Mouse (Mus musculus): ENCODE results near the gene Flcn.
A peak's percentile ranks its signal among the peaks of the same experiment; 100 is the strongest.

Flcn gene

DNA sequence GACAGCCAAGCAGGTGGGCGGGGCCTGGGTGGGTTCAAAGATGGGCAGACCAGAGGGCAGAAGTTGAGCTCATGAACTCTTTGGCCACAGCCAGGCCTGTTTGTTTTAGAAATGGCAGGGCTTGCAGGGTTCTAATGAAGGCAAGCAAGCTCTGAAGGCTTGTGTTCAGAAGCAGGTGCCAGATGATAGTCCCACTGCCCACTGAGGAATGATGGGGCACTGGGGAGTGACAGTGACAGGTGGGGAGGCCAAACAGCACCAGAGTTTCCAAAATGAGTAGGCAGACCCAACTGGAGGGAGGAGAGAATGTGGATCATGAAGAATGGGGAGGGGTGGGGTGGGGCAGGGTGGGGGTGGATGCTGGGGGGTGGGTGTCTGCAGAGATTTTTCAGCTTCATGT, 4.6 kb downstream of the Flcn start:
- no peak for DNase-seq (ENCODE audit: low spot score)

DNA sequence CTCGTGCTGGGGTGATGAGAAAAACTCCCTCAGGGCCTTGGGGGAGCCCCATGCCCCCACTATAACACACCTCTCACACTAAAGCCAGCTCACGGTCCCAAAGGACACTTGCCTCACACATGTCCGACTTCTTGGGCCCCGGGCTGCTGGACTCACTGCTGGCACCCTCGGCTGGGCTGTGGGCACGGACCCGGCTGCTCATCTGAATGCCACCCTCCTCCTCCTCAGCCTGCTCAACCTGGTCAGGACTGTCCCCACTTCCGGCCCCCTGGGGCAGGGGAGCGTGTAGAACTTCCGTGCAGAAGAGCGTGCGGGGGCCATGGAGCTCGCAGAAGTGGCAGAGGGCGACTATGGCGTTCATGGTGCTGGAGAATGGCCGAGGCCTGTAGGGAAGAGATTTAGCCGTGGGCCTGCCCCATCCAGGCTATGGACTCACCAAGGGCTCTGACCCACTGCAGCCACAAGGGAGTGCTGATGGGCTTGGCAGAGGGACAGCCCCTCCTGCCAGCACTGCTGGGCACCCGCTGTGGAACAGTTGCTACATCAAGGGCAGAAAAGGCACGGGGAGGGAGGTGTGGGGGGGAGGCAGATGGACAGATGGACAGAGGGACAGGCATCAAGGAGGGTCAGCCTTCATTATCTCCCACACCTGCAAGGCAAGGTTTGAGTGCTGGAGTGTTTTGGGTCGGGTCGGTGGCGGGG, 5.3 kb downstream of the Flcn start:
- DNase-seq (ENCODE audit: low spot score) = no peak

DNA sequence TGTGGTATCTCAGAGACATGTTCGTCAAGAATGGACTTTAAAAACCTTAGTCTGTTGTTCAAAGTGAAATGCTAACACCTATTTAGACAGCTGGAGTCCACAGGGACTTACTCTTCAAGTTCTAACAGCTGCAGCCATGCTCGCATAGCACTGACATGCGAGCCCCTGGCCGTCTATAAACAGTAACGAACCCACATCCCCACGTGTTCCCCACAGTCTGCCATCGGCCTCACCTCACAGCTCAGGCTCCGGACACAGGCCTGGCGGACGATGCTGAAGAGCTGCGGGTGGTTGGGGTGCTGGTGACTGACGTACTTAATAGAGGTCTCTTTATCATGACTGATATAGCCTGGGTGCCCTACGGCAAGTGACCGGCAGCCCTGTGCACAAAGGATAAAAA, 6.3 kb downstream of the Flcn start:
- DNase-seq (ENCODE audit: low spot score) = no peak

DNA sequence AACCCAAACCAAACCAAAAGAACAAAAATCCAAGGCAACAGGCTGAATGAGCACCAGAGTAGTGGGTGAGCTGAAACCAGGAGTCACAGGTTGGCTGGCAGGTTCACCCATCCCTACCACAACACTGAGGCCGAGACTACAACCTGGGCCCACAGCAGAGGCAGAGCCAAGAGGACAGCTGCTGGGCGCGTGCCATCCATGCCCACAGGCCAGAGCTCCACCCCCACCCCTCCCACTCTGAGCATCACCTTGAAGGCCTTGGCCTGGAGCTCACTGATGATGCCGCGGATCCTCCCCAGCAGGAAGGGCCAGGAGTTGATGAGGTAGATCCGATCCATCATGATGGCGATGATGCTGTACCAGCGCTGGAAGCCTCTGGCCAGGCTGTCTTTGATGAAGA, 7.9 kb downstream of the Flcn start:
- DNase-seq (ENCODE audit: low spot score) = no peak

DNA sequence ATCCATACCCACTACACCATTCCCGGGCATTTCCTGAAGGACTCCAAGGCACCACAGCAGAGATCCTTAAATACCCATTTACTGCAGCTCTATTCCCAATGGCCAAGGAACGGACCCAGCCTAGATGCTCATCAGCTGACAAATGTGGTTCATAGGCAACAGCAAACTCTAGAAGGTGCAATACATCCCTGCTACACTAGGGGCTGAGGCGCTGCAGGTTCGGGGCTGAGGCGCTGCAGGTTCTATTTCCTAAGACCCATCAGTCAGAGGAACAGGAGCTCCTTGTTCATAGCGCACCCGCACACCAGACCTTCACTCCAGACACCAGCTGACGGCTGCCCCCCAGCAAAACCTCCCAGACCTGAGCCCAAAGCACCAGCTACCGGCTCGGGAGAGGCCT, 9.4 kb downstream of the Flcn start:
- DNase-seq (ENCODE audit: low spot score) = no peak

DNA sequence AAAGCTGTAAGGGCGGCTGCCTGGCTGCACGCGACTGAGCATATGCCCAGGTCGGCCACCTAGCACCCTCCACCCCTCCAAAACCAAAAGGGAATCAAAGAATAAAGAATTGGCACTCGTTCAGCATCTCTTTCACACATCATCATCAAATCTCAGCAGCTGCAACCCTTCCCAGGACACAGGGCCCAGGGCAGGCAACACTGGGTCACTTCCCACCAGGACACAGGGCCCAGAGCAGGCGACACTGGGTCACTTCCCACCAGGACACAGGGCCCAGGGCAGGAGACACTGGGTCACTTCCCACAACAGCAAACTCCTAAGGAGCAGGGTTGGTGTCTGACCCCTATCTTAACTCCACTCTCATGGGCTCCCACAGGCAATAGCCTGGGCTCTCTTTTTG, 16.4 kb downstream of the Flcn start:
- no peak for DNase-seq (ENCODE audit: low spot score)

DNA sequence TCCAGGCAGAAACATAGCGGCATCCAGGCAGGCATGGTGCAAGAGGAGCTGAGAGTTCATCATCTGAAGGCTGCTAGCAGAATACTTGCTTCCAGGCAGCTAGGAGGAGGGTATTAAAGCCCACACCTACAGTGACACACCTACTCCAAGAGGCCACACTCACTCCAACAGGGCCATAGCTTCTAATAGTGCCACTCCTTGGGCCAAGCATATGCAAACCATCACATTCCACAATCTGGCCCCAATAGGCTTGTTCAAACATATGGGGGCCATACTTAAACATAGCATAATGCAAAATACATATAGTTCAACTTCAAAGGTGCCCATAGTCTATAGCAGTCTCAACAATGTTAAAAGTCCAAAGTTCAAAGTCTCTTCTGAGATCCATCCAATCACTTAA, 20.5 kb downstream of the Flcn start:
- no peak for DNase-seq (ENCODE audit: low spot score)

DNA sequence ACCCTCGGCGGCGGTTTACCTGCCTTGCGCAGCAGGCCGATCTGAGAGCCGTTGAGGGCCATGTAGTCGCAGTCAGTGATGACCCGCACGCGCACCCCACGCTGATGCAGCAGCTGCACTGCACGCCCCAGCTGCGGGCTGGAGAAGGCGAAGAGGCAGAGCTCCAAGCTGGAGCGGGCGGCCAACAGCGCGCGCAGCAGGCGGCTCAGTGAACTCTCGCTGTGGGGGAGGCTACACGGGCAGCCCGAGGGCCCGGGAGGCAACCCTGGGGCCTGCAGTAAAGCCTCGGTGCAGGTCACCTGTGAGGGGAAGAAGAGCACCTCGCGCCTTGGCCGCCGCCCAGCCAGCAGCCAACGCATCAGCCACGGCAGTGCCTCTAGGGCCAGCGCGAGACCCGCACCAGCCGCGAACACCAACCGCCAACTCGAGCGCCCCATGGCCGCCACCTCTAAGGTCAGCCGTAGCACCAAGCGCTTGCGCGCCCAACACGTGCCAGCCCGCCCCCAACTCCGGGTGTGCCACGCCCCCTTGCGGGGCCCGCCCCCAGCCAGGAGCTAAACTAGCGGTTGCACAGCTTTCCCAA, 22.5 kb downstream of the Flcn start, which contains the start of gene Pld6:
Gene Pld6, minus strand, starts transcription at position 447 of the 583 bp plus-strand sequence.
- peak; percentile 83 for DNase-seq (ENCODE audit: low spot score)

DNA sequence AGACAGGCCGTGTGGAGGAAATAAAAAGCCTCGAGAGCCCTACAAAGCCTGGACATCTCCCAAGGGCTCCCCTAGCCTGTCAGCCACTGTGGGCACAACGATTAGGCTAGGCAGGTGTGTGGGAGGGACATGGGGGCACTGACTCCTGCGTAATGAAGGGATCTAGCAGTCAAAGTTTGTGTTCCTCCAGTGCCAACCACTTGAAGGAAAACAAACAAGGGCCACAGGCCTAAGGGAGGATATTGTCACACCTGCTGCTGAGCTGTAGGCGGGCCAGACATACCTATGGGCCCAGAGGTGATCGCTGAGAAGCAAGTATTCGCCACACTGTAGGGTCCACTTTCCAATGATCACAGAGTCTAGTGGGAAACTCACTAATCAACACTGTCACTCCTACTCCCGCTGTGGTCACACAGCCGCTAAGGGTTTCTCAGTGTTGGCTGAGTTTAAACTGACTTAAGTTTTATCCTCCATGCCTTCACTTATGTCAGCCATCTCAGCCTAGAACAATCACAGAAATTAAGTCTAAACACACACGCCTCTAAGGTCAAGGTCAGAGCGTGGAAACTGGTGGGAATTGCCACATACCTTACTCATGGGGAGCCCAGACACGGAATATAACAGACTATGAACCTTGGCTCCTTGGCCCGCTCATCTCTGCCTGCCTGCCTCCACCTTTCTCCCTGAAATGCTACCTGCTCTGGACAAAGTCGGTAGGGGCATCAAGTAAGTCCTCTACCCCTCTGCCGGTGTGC, 23.2 kb downstream of the Flcn start:
- DNase-seq (ENCODE audit: low spot score) = no peak

DNA sequence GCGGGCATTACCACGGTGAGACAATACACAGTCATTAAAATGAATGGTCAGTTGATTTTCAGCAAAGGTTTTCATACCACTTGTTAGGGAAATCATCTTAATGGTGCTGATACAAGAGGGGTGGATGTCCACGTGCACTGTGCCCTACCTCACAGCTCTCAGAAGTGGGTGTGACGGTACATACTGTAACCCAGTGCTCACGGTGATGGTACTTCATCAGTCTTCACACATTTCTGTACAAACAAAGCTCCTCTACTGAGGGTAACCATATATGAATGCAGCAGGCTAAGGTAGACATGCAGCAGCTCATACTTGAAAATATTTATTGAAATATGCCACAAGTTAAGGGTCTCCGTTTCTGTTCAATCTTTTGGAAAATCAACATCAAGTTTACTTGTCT, 26.2 kb downstream of the Flcn start:
- DNase-seq (ENCODE audit: low spot score) = no peak

DNA sequence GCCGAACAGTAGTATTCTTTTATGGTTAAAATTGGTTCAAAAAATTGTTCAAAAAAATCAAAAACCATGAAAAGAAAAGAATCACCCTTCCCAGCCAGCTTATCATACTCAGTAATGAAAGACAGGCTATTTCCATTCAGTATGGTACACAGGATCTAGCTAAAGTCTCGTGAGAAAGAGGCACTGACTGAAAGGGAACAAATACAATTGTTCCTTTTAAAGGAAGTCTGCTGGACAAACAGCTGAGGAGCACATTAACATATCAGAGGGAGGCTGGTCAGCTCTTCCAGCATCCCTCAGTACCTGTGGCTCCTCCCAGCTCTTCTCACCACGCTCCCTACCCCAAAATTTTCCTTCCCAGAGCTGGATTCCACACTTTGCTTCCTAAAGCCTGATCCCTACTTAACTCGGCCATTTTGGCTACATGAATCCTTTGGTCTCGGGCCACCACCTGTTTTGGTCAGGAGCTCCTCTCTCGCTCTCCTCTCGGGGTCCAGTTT, 27.7 kb downstream of the Flcn start:
- DNase-seq (ENCODE audit: low spot score) = no peak

DNA sequence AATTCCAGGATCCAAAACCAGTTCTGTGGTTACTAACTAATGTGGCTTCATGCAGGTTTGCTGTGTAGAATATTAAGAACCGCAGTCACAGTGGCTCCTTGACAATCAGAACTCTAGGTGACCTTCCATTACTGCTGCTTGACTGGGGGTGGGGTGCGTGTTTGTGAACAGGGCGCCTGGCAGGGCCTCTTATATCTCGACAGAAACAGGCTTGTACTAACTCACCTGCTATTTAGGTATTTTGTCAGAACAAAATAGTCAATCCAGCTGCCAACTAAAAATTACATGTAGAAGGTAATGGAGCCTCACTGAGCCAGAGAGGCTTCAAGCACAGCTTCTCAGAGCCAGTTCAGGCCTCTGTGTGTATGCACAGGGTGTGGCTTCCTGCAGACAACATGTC, 29.6 kb downstream of the Flcn start:
- no peak for DNase-seq (ENCODE audit: low spot score)

DNA sequence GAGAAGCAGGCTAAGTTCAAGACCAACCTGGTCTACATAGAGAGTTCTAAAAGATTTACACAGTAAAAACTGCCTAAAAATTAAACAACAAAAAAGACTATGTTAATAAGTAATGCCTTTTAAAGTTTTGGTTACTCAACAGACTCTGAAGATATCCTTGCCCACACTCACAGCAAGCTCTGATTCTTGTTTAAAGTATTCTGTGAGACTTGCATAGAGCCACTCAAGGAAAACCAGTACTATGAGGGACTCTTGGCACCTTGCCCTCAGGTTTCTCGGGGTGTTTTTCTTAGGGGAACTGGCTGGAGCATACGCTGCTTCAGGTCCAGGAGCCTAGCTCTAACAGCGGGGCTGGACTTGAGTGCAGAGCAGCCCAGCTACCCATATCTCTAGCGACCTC, 30.4 kb downstream of the Flcn start:
- DNase-seq (ENCODE audit: low spot score) = no peak

DNA sequence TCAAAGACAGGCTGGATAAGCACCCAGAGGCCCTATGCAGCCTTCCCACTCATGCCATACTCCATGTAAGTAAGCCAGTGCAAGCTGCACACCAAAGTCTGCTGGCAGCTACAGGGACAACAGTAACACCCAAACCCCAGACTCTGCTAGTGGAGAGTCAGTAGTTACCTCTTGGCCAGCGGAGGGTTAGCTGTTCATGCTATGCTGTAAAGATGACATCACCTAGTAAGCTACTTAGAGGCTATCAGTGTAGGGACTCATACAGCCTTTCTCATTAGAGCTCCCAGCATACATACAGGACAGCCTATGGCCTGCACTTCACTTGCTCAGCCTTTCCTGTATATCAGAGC, 31.0 kb downstream of the Flcn start:
- DNase-seq (ENCODE audit: low spot score) = no peak

DNA sequence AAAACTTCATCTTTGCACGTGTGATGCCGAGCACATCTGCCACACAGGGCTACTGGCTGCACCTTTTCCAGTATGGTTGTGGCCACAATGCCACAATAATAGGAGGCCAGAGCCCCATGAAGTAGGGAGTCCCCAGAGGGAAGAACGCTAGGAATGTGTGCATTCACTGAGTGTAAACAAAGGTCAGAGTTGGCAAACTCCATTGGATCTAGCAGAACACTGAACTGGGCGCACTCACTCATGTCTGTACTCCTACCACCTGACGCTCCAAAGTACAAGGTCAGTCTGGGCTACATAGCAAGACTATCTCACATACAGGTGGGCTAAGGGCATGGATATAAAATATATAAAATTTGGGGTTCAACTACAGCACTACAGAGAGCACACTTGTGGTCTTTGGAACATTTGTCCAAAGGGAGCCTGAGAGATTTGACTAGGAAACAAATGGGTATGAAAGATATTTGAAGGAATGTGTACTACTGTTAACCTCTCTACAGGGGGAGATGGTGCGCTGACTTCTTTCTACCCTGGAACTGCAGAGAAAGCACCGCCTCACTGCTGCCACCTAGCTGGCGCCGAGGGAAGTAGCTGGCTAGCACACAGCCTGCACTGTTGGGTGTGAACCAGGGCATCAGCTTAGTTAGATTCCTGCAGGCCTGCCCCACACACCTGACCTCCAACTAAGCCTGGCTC, 31.5 kb downstream of the Flcn start:
- peak; percentile 51 for DNase-seq (ENCODE audit: low spot score)

DNA sequence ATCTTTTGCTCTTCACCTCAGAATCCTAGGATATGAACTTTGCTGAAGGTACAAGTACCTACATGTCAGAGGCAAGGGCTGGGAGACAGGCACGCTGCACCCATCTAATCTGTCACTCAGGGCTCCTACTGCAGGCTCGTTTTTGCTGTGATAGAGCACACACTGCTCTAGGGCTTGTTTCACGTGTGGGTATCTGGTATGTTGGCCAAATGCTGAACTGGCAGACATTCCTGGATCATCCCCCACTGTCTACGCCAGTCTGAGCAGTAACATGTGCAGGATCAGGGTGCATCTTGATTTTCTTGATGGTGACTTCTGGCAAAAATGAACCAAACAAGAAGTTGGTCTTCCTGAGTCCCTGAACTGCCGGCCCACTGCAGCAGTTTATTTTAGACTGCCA, 32.6 kb downstream of the Flcn start:
- DNase-seq (ENCODE audit: low spot score) = no peak

DNA sequence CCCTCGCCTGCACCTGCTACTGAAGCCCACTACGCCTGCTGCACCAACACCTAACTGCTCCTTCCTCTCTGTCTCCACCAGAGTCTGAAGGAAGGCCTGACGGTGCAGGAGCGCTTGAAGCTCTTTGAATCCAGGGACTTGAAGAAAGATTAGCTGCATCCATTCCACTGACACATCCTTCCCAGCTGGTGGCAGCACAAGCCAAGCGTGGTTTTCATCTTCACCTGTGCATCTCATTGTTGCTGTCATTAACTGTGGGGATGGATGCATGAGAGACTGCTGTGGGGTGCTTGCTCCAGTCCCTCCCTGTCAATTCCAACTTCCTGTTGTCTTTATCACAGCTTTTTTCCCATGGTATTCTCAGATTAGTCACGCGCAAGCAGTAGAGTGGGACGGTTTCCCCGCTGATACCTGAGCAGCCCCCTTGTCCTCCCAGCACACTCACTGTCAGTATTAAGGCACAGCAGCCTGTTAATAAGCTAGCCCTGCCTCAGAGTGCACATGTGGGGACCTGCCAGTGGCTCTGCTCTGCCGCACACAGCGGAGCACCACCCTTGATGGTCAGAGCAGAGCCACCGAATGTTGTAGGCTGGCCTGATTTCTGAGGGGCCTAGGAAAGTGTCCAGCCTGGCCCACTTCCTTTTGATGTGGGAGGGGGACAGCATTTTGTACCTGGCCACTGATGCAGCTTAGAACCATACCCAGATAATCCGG, 34.2 kb downstream of the Flcn start:
- no peak for DNase-seq (ENCODE audit: low spot score)

DNA sequence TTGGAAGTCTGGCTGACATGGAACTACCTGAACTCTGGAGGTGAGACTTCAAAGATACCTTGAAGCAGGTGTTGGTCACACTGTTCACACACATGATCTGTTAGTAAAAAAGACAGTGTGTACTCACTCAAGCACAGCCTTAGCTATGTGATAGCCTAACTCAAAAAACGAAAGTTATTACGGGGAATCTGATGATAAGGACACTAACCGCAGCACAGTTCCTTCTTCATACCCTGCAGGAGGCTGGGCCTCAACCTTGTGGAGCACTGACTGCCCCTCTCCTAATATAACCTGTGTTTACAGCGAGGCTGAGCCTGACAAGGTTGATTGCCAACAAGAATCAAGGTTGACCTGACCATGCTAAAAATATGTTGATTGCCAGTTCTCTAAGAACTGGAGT, 35.3 kb downstream of the Flcn start:
- no peak for DNase-seq (ENCODE audit: low spot score)

DNA sequence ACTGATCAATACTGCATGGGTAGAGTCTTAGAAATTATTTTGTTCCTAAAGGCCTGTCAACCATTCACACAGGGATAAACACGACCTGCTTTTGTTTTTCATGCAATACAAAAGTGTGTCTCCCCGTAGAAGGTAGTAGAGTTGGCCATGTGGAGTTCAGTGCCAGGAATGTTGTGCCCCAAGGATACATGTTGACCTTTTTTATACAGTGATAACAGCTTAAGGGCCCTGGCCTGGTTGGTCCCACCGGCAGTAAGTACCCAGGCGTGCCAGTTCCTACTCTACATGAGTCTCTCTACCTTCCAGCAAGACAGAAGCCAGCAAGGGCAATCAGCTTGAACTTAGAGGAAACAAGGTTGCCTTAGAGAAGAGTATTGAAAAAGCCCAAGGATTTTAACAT, 36.9 kb downstream of the Flcn start:
- no peak for DNase-seq (ENCODE audit: low spot score)

DNA sequence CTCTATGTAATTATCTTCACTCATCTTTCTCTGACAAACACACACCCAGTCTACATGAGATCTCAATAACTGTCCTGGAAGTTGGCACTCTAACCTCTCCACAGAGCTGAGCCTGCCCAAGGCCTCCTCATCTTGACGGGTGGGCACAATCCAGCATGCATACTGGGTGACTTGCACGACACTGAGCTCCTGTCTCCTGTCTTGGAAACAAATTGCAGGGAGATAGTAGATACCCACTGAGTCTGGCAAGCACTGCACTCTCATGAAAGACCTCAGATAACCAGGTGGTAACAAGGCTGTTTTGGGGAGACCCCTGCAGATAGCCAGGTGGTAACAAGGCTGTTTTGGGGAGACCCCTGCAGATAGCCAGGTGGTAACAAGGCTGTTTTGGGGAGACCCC, 37.5 kb downstream of the Flcn start:
- no peak for DNase-seq (ENCODE audit: low spot score)

DNA sequence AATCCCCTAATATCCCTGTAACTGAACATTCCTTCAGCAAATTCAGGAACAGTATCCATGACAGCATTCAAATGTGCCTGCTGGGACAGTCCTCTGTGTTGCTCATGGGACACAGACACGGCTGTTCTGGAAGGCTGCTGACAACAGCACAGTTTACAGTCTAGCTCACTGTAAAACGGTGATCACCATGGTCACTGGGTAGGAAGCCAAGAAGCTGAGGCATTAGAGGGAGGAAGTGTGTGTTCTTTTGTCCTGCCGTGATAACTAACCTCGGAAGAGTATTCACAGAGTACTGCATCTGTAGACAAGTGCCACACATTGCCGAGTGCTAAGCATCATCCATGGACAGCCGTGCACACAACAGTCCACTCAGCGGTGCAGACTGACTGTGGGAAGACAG, 39.1 kb downstream of the Flcn start:
- no peak for DNase-seq (ENCODE audit: low spot score)

DNA sequence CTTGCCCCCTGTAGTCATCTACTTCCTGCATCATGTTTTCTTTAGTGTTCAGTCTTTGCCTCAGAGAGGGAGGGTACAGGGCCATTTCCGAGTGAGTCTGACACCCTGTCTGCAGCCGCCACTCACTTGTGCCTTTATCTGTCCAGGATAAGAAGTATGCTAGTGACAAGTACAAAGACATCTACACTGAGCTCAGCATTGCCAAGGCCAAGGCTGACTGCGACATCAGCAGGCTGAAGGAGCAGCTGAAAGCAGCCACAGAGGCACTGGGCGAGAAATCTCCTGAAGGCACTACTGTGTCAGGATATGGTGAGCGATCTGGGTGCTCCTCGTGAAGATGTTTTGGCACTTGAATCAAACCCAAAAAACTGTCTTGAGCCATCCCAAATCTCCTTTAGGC, 40.1 kb downstream of the Flcn start:
- no peak for DNase-seq (ENCODE audit: low spot score)
